14 mouse cellular contexts compared by ENCODE assay signal in the genomic region with DNA sequence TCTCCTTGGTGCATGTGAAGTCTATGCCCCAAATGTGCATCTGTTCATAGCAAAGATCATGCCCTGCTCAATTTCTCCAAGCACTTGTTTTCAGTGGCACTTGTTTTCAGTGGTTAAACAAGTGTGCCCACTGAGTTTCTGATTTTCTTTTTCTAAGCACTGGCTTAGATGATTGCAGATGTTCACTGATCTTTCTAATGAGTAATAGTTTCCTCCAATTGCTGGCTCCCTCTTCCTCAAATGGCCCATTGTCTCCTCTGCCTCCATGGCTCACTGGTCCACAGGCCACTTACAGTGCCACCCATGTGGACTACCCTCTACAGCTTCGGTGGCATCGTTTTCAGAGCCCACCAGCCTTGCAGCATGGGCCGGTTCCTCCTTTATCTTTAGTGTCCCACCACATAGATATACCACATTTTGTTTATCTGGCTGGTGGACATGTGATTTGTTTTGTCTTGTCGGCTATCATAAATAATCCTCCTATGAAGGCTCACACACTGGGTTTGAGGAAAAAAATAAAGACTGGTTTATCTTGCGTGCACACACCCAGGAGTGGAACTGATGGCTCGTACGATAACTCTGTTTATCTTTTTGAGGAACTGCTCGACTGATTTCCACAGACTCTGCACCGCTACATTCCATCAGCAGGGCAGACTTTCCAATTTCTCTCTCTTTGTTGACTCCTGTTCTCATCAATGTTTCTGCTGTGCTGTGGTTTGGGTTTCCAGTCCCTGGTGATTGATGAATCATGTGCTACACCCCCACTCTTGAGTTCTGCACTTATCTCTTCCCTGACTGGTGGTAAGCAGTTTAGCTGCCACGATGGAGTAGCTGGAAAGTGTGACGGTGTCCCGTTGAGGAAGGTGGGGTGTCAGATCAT. TPM values are rescaled to one million over a fixed set of nuclear protein-coding genes. Genes with fewer than 3 reads are reported as not detected.
DNase-seq lines count a peak whose midpoint lies in the region; ATAC-seq and TF ChIP-seq lines count a peak whose summit lies in the region.
"Had no signal": no experiment of that assay in that cellular context is flagged by ENCODE, and none has a peak within 500 bp of the region (broad histone marks: within the 10 kb centered on the region; RNA-seq: fewer than 3 reads in every experiment).

No protein-coding gene starts in this region.

- TF ChIP-seq CTCF in heart, postnatal 0 days (IDR thresholded peaks at IDR 0.05; ENCODE audit: low read depth): no peak
- TF ChIP-seq CTCF in liver, embryonic 14.5 days (IDR thresholded peaks at IDR 0.05; ENCODE audit: low read depth): no peak

- H3K27me3 ChIP-seq in heart, postnatal 0 days (ENCODE audit: control insufficient read depth, insufficient read depth, low read length): no peaks in the 10 kb centered on the region
- no peaks in the 10 kb centered on the region for H3K27me3 ChIP-seq in liver, embryonic 14.5 days (ENCODE audit: control insufficient read depth, insufficient read depth, low read length)
- H3K27me3 ChIP-seq: embryonic facial prominence, embryonic 13.5 days; heart, embryonic 13.5 days had no signal

- no peak for TF ChIP-seq EP300 in heart, postnatal 0 days (IDR thresholded peaks at IDR 0.05; ENCODE audit: low read depth)
- TF ChIP-seq EP300 in liver, embryonic 14.5 days (IDR thresholded peaks at IDR 0.05; ENCODE audit: low read depth): peak; percentile 59

- H3K4me1 ChIP-seq in heart, postnatal 0 days (ENCODE audit: control insufficient read depth, insufficient read depth): no peaks in the 10 kb centered on the region
- H3K4me1 ChIP-seq in liver, embryonic 14.5 days (replicated peaks; ENCODE audit: control insufficient read depth in 2 of 2, insufficient read depth in 2 of 2, low read length in 1 of 2): peaks cover 5 to 15% of the 10 kb centered on the region in 2 experiments

- no peak overlapping the region for H3K9ac ChIP-seq in heart, postnatal 0 days (replicated peaks; ENCODE audit: low read depth, low read length)
- H3K9ac ChIP-seq in liver, embryonic 14.5 days (replicated peaks): no peak overlapping the region
- H3K9ac ChIP-seq: embryonic facial prominence, embryonic 13.5 days; heart, embryonic 13.5 days had no signal

- no peaks in the 10 kb centered on the region for H3K36me3 ChIP-seq in heart, postnatal 0 days (replicated peaks; ENCODE audit: control insufficient read depth, insufficient read depth, low read length)
- no peaks in the 10 kb centered on the region for H3K36me3 ChIP-seq in liver, embryonic 14.5 days (replicated peaks; ENCODE audit: control insufficient read depth, insufficient read depth, low read depth)
- H3K36me3 ChIP-seq: embryonic facial prominence, embryonic 13.5 days; heart, embryonic 13.5 days had no signal

- H3K4me2 ChIP-seq in heart, postnatal 0 days (ENCODE audit: low read depth, low read length): no peak overlapping the region
- H3K4me2 ChIP-seq in liver, embryonic 14.5 days (ENCODE audit: low read depth): peak overlapping the region; percentile 29
- H3K4me2 ChIP-seq: embryonic facial prominence, embryonic 13.5 days; heart, embryonic 13.5 days had no signal

- intact Hi-C loops in gastrocnemius, postnatal 36 days (cut with DNase I): no loop called here

- peak; percentile 34 for DNase-seq in heart, postnatal 0 days (ENCODE audit: low spot score)
- DNase-seq in heart, adult 9 months (ENCODE audit: low spot score in 2 of 2): no peak
- peak; percentile 59 for DNase-seq in c-Kit-positive CD71-negative TER-119-negative erythroid progenitor cells, embryonic 14.5 days (ENCODE audit: low read depth)
- DNase-seq in liver, embryonic 14.5 days (ENCODE audit: low read depth in 3 of 3, low spot score in 3 of 3): peak; percentile 20 to 46 (median 31)
- DNase-seq in gastrocnemius, postnatal 36 days: no peak
- no peak for DNase-seq in thymus, postnatal 25 days
- no peak for DNase-seq in layer of hippocampus, adult 11-12 months (ENCODE audit: low spot score)
- DNase-seq: cerebellum, adult 11 months had no signal

- WGBS in heart, postnatal 0 days: 39% methylated on average over 12 of the region's 12 CpGs
- 2% methylated on average over 12 of the region's 12 CpGs for WGBS in liver, embryonic 14.5 days (ENCODE audit: insufficient replicate concordance)

- H3K4me3 ChIP-seq in heart, postnatal 0 days (ENCODE audit: low read depth, low read length): no peak overlapping the region
- no peak overlapping the region for H3K4me3 ChIP-seq in liver, embryonic 14.5 days (ENCODE audit: insufficient read depth in 1 of 2, low read depth in 2 of 2, low read length in 2 of 2)
- H3K4me3 ChIP-seq: embryonic facial prominence, embryonic 13.5 days; heart, embryonic 13.5 days had no signal

- no peaks in the 10 kb centered on the region for H3K9me3 ChIP-seq in heart, postnatal 0 days (replicated peaks; ENCODE audit: control insufficient read depth, low read length)
- peaks cover 2% of the 10 kb centered on the region; the same call in 1 of the 2 replicates for H3K9me3 ChIP-seq in liver, embryonic 14.5 days (ENCODE audit: control insufficient read depth, low read length)
- H3K9me3 ChIP-seq: embryonic facial prominence, embryonic 13.5 days; heart, embryonic 13.5 days had no signal

- no peak overlapping the region for H3K27ac ChIP-seq in heart, postnatal 0 days (ENCODE audit: low read depth)
- no peak overlapping the region for H3K27ac ChIP-seq in liver, embryonic 14.5 days
- H3K27ac ChIP-seq: embryonic facial prominence, embryonic 13.5 days; heart, embryonic 13.5 days had no signal

- ATAC-seq in heart, postnatal 0 days (ENCODE audit: insufficient read depth, low read depth): no peak
- ATAC-seq in liver, embryonic 14.5 days (ENCODE audit: insufficient read depth): peak; percentile 71; the same call in 1 of the 2 replicates
- peak; percentile 58 for ATAC-seq in neutrophil, adult 5-6 weeks (ENCODE audit: extremely low read depth, insufficient number of reproducible peaks, low FRiP score, poor library complexity, severe bottlenecking)

RNA-seq across cellular contexts. Expression of gene Eps8l3, which starts 58.2 kb away (rescaled TPM):
- not detected in 2 replicates for total RNA-seq in heart, postnatal 0 days (2014; rRNA removed; ENCODE audit: low replicate concordance)
- polyA plus RNA-seq in heart, postnatal 0 days (2015; fragmentation: Nextera tagmentation; extraction: Ambion mirVana): not detected in 2 replicates
- polyA plus RNA-seq in liver, embryonic 14.5 days (2012; rRNA removed): 0.02 and 0.03 TPM in 2 replicates
- polyA plus RNA-seq in liver, embryonic 14.5 days (2014; fragmentation: Nextera tagmentation; extraction: Ambion mirVana): 0.20 TPM in 1 of 2 replicates, not detected in the other
- total RNA-seq in neutrophil, adult 5-6 weeks (2017): not detected in 2 replicates
- not detected for total RNA-seq in gastrocnemius, postnatal 36 days (2021)
- total RNA-seq: layer of hippocampus, adult 8-10 months; midbrain, postnatal 0 days had no signal
- polyA plus RNA-seq: embryonic facial prominence, embryonic 13.5 days; heart, embryonic 13.5 days; midbrain, postnatal 0 days; urinary bladder, adult 2 months had no signal

RNA-seq across cellular contexts. Expression of gene Csf1, which starts 58.6 kb away (rescaled TPM):
- total RNA-seq in heart, postnatal 0 days (2014; rRNA removed; ENCODE audit: low replicate concordance): 18.2 and 23.6 TPM in 2 replicates
- polyA plus RNA-seq in heart, postnatal 0 days (2015; fragmentation: Nextera tagmentation; extraction: Ambion mirVana): 7.7 and 8.1 TPM in 2 replicates
- polyA plus RNA-seq in liver, embryonic 14.5 days (2012; rRNA removed): 3.7 and 4.4 TPM in 2 replicates
- polyA plus RNA-seq in liver, embryonic 14.5 days (2014; fragmentation: Nextera tagmentation; extraction: Ambion mirVana): 5.9 and 6.1 TPM in 2 replicates
- 94.7 and 94.9 TPM in 2 replicates for total RNA-seq in neutrophil, adult 5-6 weeks (2017)
- 1 to 10 TPM; 6.0 to 9.7 TPM for total RNA-seq in gastrocnemius, postnatal 36 days (2021)

Comparison
In these comparisons a context has a peak if more than half of its experiments do, and no peak if none do; other contexts are left out.
1. DNase-seq: peak in heart, postnatal 0 days (single experiment), c-Kit-positive CD71-negative TER-119-negative erythroid progenitor cells, embryonic 14.5 days (single experiment) and liver, embryonic 14.5 days (3 of 3); none in heart, adult 9 months (0 of 2), gastrocnemius, postnatal 36 days (0 of 2), thymus, postnatal 25 days (single experiment) and layer of hippocampus, adult 11-12 months (single experiment).